In genomic region chr13:14018852-14019251, GRCm38 (mm10) we compare ENCODE assay signal across 26 mouse cellular contexts. TPM values are rescaled to one million over a fixed set of nuclear protein-coding genes. Genes with fewer than 3 reads are reported as not detected.
A peak's percentile ranks its signal among the peaks of the same experiment; 100 is the strongest.
DNase-seq lines count a peak whose midpoint lies in the region; ATAC-seq lines count a peak whose summit lies in the region.
"Had no signal": no experiment of that assay in that cellular context is flagged by ENCODE, and none has a peak within 500 bp of the region (broad histone marks: within the 10 kb centered on the region; RNA-seq: fewer than 3 reads in every experiment).

No protein-coding gene starts in this region.

- ATAC-seq in liver, embryonic 11.5 days (replicated peaks; ENCODE audit: low FRiP score) = no peak; the same call in 1 of the 2 replicates
- ATAC-seq in liver, embryonic 13.5 days (ENCODE audit: low read depth) = peak; percentile 35; the same call in 1 of the 2 replicates
- no peak for ATAC-seq in liver, embryonic 16.5 days (ENCODE audit: low read depth)
- ATAC-seq: forebrain, embryonic 14.5 days; forebrain, postnatal 0 days; Patski had no signal

- no peak for DNase-seq in liver, embryonic 11.5 days (ENCODE audit: low spot score)
- no peak for DNase-seq in liver
- no peak for DNase-seq in liver, embryonic 13.5 days
- DNase-seq in heart, adult 8-10 months (ENCODE audit: low spot score) = no peak
- DNase-seq in forebrain, embryonic 10.5 days (ENCODE audit: extremely low spot score, low spot score) = no peak
- DNase-seq in frontal cortex, postnatal 36 days (ENCODE audit: low spot score in 2 of 2) = no peak
- no peak for DNase-seq in urinary bladder, postnatal 4 days (ENCODE audit: low spot score in 2 of 2)
- DNase-seq: adrenal gland, postnatal 10 days; adrenal gland, postnatal 36 days; cerebellum, adult 18-20 months; cerebellum, adult 9-10 months; cerebellum, postnatal 14 days; forebrain, postnatal 0 days; gastrocnemius, postnatal 25 days; heart, adult 18-20 months; heart, postnatal 14 days had no signal

- 80% methylated on average over 3 of the region's 3 CpGs for WGBS in liver, embryonic 11.5 days
- 63% methylated on average over 3 of the region's 3 CpGs for WGBS in liver, embryonic 13.5 days (ENCODE audit: insufficient replicate concordance)
- 67% methylated on average over 3 of the region's 3 CpGs for WGBS in liver, embryonic 16.5 days (ENCODE audit: insufficient replicate concordance)
- WGBS in forebrain, embryonic 10.5 days = 94% methylated on average over 3 of the region's 3 CpGs

- H3K36me3 ChIP-seq in liver, embryonic 11.5 days (ENCODE audit: control insufficient read depth, insufficient read depth, low read length) = peaks cover 7% of the 10 kb centered on the region
- peaks cover 42% of the 10 kb centered on the region for H3K36me3 ChIP-seq in liver, embryonic 13.5 days
- H3K36me3 ChIP-seq in liver, embryonic 16.5 days (ENCODE audit: control insufficient read depth, insufficient read depth) = peaks cover 5% of the 10 kb centered on the region; the same call in 1 of the 2 replicates
- H3K36me3 ChIP-seq in forebrain, embryonic 10.5 days (replicated peaks) = peaks cover 48% of the 10 kb centered on the region

- no peak overlapping the region; the same call in 1 of the 2 replicates for H3K4me2 ChIP-seq in liver, embryonic 11.5 days
- no peak overlapping the region for H3K4me2 ChIP-seq in liver, embryonic 13.5 days
- H3K4me2 ChIP-seq in liver, embryonic 16.5 days (ENCODE audit: low read depth, low read length) = no peak overlapping the region
- H3K4me2 ChIP-seq: embryonic facial prominence, embryonic 12.5 days; embryonic facial prominence, embryonic 15.5 days; heart, embryonic 13.5 days; hindbrain, embryonic 12.5 days; hindbrain, embryonic 15.5 days had no signal

- H3K9me3 ChIP-seq in liver, embryonic 11.5 days (ENCODE audit: control insufficient read depth, low read length) = no peaks in the 10 kb centered on the region
- no peaks in the 10 kb centered on the region for H3K9me3 ChIP-seq in liver, embryonic 13.5 days (replicated peaks)
- no peaks in the 10 kb centered on the region for H3K9me3 ChIP-seq in liver, embryonic 16.5 days (replicated peaks; ENCODE audit: control insufficient read depth, low read length)
- H3K9me3 ChIP-seq in forebrain, embryonic 10.5 days = no peaks in the 10 kb centered on the region
- H3K9me3 ChIP-seq: embryonic facial prominence, embryonic 12.5 days; embryonic facial prominence, embryonic 15.5 days; heart, embryonic 10.5 days; heart, embryonic 13.5 days; hindbrain, embryonic 12.5 days; hindbrain, embryonic 15.5 days had no signal

- no peak overlapping the region for H3K9ac ChIP-seq in liver, embryonic 11.5 days (ENCODE audit: low read depth, low read length)
- no peak overlapping the region for H3K9ac ChIP-seq in liver, embryonic 13.5 days
- no peak overlapping the region for H3K9ac ChIP-seq in liver, embryonic 16.5 days (ENCODE audit: low read depth, low read length)
- H3K9ac ChIP-seq: embryonic facial prominence, embryonic 12.5 days; embryonic facial prominence, embryonic 15.5 days; forebrain, postnatal 0 days; heart, embryonic 13.5 days; hindbrain, embryonic 12.5 days; hindbrain, embryonic 15.5 days had no signal

- peak overlapping the region; percentile 67 for H3K27ac ChIP-seq in liver, embryonic 11.5 days (ENCODE audit: low read depth, low read length)
- peak overlapping the region; percentile 69 for H3K27ac ChIP-seq in liver, embryonic 13.5 days
- H3K27ac ChIP-seq in liver, embryonic 16.5 days (ENCODE audit: low read length) = peak overlapping the region; percentile 58
- no peak overlapping the region for H3K27ac ChIP-seq in forebrain, embryonic 10.5 days
- H3K27ac ChIP-seq: embryonic facial prominence, embryonic 12.5 days; embryonic facial prominence, embryonic 15.5 days; heart, embryonic 10.5 days; heart, embryonic 13.5 days; hindbrain, embryonic 12.5 days; hindbrain, embryonic 15.5 days had no signal

- no peak overlapping the region for H3K4me3 ChIP-seq in liver, embryonic 11.5 days (ENCODE audit: low read depth, low read length)
- H3K4me3 ChIP-seq in liver, embryonic 13.5 days (replicated peaks) = no peak overlapping the region
- no peak overlapping the region for H3K4me3 ChIP-seq in liver, embryonic 16.5 days (ENCODE audit: low read depth, low read length)
- H3K4me3 ChIP-seq in forebrain, embryonic 10.5 days = no peak overlapping the region
- H3K4me3 ChIP-seq: embryonic facial prominence, embryonic 12.5 days; embryonic facial prominence, embryonic 15.5 days; erythroblast, embryonic 14.5 days; heart, embryonic 10.5 days; heart, embryonic 13.5 days; hindbrain, embryonic 12.5 days; hindbrain, embryonic 15.5 days had no signal

- peaks cover 15% of the 10 kb centered on the region; the same call in 1 of the 2 replicates for H3K4me1 ChIP-seq in liver, embryonic 11.5 days (replicated peaks; ENCODE audit: control insufficient read depth, insufficient read depth, low read length)
- H3K4me1 ChIP-seq in liver, embryonic 13.5 days (replicated peaks) = peaks cover 26% of the 10 kb centered on the region
- peaks cover 21% of the 10 kb centered on the region for H3K4me1 ChIP-seq in liver, embryonic 16.5 days (ENCODE audit: control insufficient read depth, low read depth, low read length)
- H3K4me1 ChIP-seq in forebrain, embryonic 10.5 days = no peaks in the 10 kb centered on the region
- H3K4me1 ChIP-seq: embryonic facial prominence, embryonic 12.5 days; embryonic facial prominence, embryonic 15.5 days; heart, embryonic 10.5 days; hindbrain, embryonic 12.5 days; hindbrain, embryonic 15.5 days had no signal

- no peaks in the 10 kb centered on the region for H3K27me3 ChIP-seq in liver, embryonic 11.5 days (replicated peaks; ENCODE audit: control insufficient read depth, insufficient read depth, low read length)
- H3K27me3 ChIP-seq in liver, embryonic 13.5 days = no peaks in the 10 kb centered on the region
- no peaks in the 10 kb centered on the region for H3K27me3 ChIP-seq in liver, embryonic 16.5 days (ENCODE audit: control insufficient read depth, insufficient read depth, low read depth, low read length)
- no peaks in the 10 kb centered on the region for H3K27me3 ChIP-seq in forebrain, embryonic 10.5 days (ENCODE audit: poor library complexity, severe bottlenecking)
- H3K27me3 ChIP-seq: embryonic facial prominence, embryonic 12.5 days; embryonic facial prominence, embryonic 15.5 days; heart, embryonic 13.5 days; hindbrain, embryonic 12.5 days; hindbrain, embryonic 15.5 days; Patski had no signal

RNA-seq across cellular contexts. Expression of gene Tbce, which starts 20.6 kb away (rescaled TPM):
- 49.3 and 50.9 TPM in 2 replicates for polyA plus RNA-seq in liver, embryonic 11.5 days (2014; fragmentation: Nextera tagmentation; extraction: Ambion mirVana)
- 31.5 and 37.6 TPM in 2 replicates for polyA plus RNA-seq in liver, embryonic 13.5 days (2015; fragmentation: Nextera tagmentation; extraction: Ambion mirVana)
- 25.6 and 26.8 TPM in 2 replicates for polyA plus RNA-seq in liver, embryonic 16.5 days (2015; fragmentation: Nextera tagmentation; extraction: Ambion mirVana)
- 10 to 100 TPM; 22.2 to 26.1 (median 23.6) TPM for total RNA-seq in heart, adult 8-10 months (2022)
- 48.4 and 49.7 TPM in 2 replicates for polyA plus RNA-seq in forebrain, embryonic 10.5 days (2016; fragmentation: Nextera tagmentation; extraction: Ambion mirVana)

RNA-seq across cellular contexts. Expression of gene Arid4b, which starts 44.2 kb away (rescaled TPM):
- 42.2 and 45.2 TPM in 2 replicates for polyA plus RNA-seq in liver, embryonic 11.5 days (2014; fragmentation: Nextera tagmentation; extraction: Ambion mirVana)
- 17.8 and 20.0 TPM in 2 replicates for polyA plus RNA-seq in liver, embryonic 13.5 days (2015; fragmentation: Nextera tagmentation; extraction: Ambion mirVana)
- polyA plus RNA-seq in liver, embryonic 16.5 days (2015; fragmentation: Nextera tagmentation; extraction: Ambion mirVana) = 18.0 and 19.7 TPM in 2 replicates
- total RNA-seq in heart, adult 8-10 months (2022) = 10 to 100 TPM; 18.9 to 20.5 (median 19.1) TPM
- 67.2 and 71.4 TPM in 2 replicates for polyA plus RNA-seq in forebrain, embryonic 10.5 days (2016; fragmentation: Nextera tagmentation; extraction: Ambion mirVana)

RNA-seq across cellular contexts. Expression of gene Ggps1, which starts 44.4 kb away (rescaled TPM):
- 27.4 and 29.8 TPM in 2 replicates for polyA plus RNA-seq in liver, embryonic 11.5 days (2014; fragmentation: Nextera tagmentation; extraction: Ambion mirVana)
- 13.4 and 18.2 TPM in 2 replicates for polyA plus RNA-seq in liver, embryonic 13.5 days (2015; fragmentation: Nextera tagmentation; extraction: Ambion mirVana)
- 11.9 and 12.2 TPM in 2 replicates for polyA plus RNA-seq in liver, embryonic 16.5 days (2015; fragmentation: Nextera tagmentation; extraction: Ambion mirVana)
- 10 to 100 TPM; 21.5 to 24.5 (median 23.2) TPM for total RNA-seq in heart, adult 8-10 months (2022)
- 54.8 and 56.3 TPM in 2 replicates for polyA plus RNA-seq in forebrain, embryonic 10.5 days (2016; fragmentation: Nextera tagmentation; extraction: Ambion mirVana)
